Mouse (Mus musculus) brown adipose tissue, adult 24 weeks (tissue): ENCODE data around the gene Gpr132. TPM values are rescaled to one million over a fixed set of nuclear protein-coding genes. Genes with fewer than 3 reads are reported as not detected.
"Not testable (repeated sequence)": the region's sequence is repeated elsewhere in the genome, so short reads cannot be mapped to it uniquely, and the experiment has no call there.

Experiments
- H3K27ac ChIP-seq: fragments of 200-500 bp; replicated peaks from 2 replicates; pipeline ENCODE4 v1.5.1; 2012; ENCODE audit warnings: low read depth, mild to moderate bottlenecking, low read length
- H3K4me1 ChIP-seq: fragments of 200-500 bp; 2 replicates; pipeline ENCODE4 v1.6.1; 2012; ENCODE audit warnings: low read length, mixed read lengths; ENCODE audit not compliant: control insufficient read depth, insufficient read depth, insufficient read length
- H3K4me3 ChIP-seq: fragments of 200-500 bp; 2 replicates; pipeline ENCODE4 v1.5.1; 2012; ENCODE audit warnings: low read depth, mild to moderate bottlenecking, low read length, moderate library complexity; ENCODE audit not compliant: insufficient read depth
- polyA plus RNA-seq: library from polyadenylated mRNA; stranded (reverse); fragments of >200 nt; gene quantifications from 2 replicates; pipeline ENCODE4 v1.2.4, GENCODE M21; 2012; ENCODE audit not compliant: missing spikeins, insufficient read depth, insufficient read length

Gene Gpr132
- polyA plus RNA-seq, 1 experiment, result not detected

DNA sequence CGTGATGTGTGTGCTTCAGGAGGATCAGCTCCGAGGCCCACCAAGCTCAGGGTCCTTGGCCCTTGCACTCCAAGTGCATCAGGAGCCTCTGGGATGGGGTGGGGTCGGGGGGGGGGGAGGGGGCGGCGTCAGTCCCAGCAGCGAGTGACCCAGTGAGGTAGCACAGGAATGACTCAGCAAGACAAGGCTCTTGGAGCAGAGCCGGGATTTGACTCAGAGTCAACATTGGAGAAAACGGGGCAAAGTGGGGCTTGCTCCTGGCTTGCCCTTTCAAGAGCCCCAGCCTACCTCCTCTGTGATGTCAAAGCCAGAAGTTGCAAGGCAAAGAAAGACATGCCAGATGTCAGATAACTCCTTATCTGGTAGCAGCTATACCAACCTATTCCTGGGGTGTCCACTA is 16.9 kb downstream of the Gpr132 start:
- H3K4me3 ChIP-seq, result no peak overlapping the region
- H3K4me1 ChIP-seq, result no peaks in the 10 kb centered on the region
- H3K27ac ChIP-seq, result no peak overlapping the region

DNA sequence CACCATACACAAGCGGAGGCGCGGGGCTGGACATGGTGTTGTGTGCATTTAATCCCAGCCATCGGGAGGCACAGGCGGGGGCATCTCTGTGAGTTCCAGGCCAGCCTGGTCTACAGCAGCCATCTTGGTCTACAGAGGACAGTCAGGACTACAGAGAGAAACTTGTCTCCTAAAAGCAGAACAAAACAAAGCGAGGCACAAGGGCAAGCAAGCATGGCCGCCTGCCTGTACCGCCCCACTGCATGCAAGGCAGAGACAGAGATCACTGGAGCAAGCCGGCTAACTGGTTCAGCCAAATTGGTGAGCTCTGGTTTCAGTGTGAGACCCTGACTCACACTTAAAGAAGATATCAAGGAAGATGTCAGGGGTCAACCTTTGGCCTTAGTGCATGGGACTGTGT is 17.7 kb downstream of the Gpr132 start:
- no peak overlapping the region for H3K4me3 ChIP-seq
- H3K27ac ChIP-seq, result no peak overlapping the region
- H3K4me1 ChIP-seq, result no peaks in the 10 kb centered on the region

GRCm38 (mm10) chr12:112849235-112850022 is 18.6 kb downstream of the Gpr132 start:
- Histone ChIP-seq H3K27ac (no peak overlapping the region), H3K4me1 (no peaks in the 10 kb centered on the region), H3K4me3 (no peak overlapping the region)

GRCm38 (mm10) chr12:112847880-112848279 is 20.1 kb downstream of the Gpr132 start:
- no peak overlapping the region for H3K27ac ChIP-seq
- H3K4me1 ChIP-seq, result no peaks in the 10 kb centered on the region
- H3K4me3 ChIP-seq, result no peak overlapping the region

DNA sequence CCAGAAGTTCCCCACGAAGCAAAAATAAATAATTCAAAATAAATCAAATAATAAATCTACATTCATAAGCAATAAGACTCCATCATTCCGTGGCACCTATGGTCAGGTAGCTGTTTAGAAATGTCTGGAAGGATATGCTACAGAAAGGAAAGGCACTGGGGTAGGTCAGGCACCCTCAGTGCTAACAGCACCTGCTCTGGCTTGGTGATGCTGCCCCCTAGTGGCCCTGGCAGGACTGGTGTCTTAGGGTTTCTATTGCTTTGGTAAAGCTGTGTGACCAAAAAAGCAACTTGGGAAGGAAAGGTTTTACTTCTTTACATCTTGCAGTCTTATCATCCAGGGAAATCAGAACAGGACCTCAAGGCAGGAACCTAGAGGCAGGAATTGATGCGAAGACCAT is 24.2 kb downstream of the Gpr132 start:
- Histone ChIP-seq H3K4me1 (no peaks in the 10 kb centered on the region), H3K27ac (no peak overlapping the region), H3K4me3 (no peak overlapping the region)

GRCm38 (mm10) chr12:112842128-112842527 is 25.9 kb downstream of the Gpr132 start:
- H3K4me1 ChIP-seq, H3K27ac ChIP-seq, H3K4me3 ChIP-seq: not testable (repeated sequence)

DNA sequence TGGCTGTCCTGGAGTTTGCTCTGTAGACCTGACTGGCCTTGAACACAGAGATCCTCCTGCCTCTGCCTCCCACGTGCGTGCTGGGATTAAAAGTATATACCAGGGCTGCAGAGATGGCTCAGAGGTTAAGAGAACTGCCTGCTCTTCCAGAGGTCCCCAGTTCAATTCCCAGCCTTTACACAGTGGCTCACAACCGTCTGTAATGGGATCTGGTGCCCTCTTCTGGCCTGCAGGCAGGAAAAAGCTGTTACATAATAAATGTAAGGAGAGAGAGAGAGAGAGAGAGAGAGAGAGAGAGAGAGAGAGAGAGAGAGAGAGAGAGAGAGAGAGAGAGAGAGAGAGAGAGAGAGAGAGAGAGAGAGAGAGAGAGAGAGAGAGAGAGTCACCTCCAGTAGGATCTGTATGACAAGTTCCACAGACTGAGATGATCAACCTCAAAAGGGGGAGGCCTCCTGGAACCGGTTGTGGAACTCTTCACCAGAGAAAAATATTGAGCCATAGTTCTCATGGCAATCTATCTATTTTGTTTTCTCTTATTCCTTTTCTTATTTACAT is 26.6 kb downstream of the Gpr132 start:
- not testable (repeated sequence) for H3K27ac ChIP-seq, H3K4me1 ChIP-seq, H3K4me3 ChIP-seq

DNA sequence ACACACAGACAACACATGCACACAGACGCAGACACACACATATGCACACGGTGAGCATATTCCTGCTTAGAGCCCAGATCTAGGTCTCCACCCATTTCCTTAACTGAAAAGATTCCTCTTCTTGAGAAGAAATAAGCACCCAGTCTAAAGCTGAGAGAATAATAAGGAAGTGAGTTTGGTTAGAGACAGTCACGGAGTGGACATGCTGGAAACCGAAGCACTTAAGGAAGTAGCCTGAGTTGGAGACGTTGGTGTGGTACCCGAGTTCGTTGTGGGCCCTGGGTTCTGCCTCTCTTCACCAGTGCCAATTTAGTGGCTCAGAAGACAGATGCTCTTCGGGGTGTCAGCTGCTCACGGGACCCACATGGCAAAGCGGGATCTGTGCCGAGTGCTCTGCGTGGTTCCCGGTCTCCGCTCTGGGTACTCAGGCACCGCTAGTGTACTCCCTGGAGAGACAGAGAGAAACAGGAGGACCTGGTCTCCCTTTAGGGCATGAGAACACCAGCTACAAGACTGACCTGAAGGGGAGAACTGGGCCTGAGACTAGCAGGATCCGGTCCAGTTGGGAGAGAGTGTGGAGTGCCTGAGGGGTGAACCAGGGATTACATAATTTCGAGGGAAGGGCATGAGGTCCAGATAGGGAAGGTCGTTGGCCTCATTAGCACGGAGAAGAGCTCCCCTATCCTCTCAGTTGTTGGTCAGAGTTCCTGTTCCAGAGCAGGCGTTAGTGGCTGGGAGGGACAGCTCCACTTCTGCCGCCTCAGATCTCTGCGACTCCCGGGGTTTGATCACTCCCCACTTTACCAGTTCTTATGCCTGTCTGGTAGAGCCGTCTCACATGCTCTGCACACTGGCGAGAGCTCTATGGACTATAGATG is 27.6 kb downstream of the Gpr132 start:
- Histone ChIP-seq H3K27ac (peak overlapping the region; percentile 48), H3K4me3 (no peak overlapping the region), H3K4me1 (no peaks in the 10 kb centered on the region)

- Histone ChIP-seq H3K4me3 (no peak overlapping the region), H3K27ac (no peak overlapping the region), H3K4me1 (no peaks in the 10 kb centered on the region)
Observed at GRCm38 (mm10) chr12:112835046-112835445, 33.0 kb downstream of the Gpr132 start.

DNA sequence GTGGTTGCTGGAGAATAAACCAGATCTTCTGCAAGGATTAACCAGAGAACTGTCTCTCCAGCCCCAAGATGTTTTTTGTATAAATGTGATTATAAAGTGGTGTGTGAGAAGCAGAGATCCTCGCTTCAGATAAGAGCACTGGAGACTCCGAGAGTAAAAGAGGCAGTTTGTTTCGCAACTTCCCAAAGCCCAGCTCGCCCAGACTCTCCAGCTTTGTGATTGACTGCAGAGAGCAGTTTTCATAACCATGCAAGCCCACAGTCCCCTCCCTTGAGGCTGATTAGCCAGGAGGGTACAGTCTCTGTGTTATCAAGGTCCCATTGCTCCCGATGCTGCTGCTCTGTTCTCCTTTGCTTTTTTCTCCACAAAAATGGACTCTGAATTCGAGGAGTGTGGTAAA is 34.5 kb downstream of the Gpr132 start:
- Histone ChIP-seq H3K4me1 (no peaks in the 10 kb centered on the region), H3K27ac (no peak overlapping the region), H3K4me3 (no peak overlapping the region)

GRCm38 (mm10) chr12:112832411-112832810 is 35.6 kb downstream of the Gpr132 start:
- Histone ChIP-seq H3K4me1 (peaks cover 9% of the 10 kb centered on the region; the same call in 1 of the 2 replicates), H3K4me3 (no peak overlapping the region), H3K27ac (no peak overlapping the region)

DNA sequence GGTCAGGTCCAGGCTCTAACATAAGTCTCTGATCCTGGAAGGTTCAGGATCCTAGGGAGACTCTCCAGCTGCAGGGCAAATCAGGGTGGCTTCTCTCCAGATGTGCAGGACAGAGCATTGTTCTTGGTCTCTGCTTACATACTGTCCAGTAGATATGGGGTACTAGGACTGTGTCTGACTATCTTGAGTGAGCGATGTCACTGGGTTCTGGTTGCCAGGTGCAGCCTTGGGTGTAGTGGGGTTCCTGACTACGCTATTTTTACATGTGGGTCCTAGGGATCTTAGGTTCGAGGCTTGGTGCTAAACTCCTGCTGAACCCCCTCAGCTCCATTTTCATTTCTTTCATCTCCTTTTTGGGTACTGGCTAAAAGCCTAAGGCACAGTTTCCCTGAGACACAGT is 37.5 kb downstream of the Gpr132 start:
- H3K4me1 ChIP-seq, result peaks cover 9% of the 10 kb centered on the region; the same call in 1 of the 2 replicates
- peak overlapping the region; percentile 89; the same call in 1 of the 2 replicates for H3K4me3 ChIP-seq
- no peak overlapping the region for H3K27ac ChIP-seq

DNA sequence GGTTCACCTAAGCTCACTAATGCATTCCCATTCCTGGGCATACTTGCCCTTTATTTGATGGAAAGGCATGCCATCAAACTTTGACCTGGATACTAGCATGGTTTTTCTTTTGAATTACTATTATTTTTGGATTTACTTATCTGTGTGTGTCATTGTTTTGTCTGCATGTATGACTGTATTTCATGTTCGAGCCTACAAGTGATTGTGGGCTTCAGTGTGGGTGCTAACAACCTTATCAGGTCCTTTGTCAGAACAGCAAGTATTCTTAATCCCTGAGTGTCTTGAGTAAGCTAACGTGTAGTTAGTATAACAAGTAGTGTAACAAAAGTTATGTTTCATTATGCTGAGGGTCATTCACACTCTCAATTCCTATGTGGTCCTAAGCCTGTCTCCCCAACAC is 37.9 kb downstream of the Gpr132 start:
- peaks cover 9% of the 10 kb centered on the region; the same call in 1 of the 2 replicates for H3K4me1 ChIP-seq
- no peak overlapping the region for H3K27ac ChIP-seq
- peak overlapping the region; percentile 89 for H3K4me3 ChIP-seq

DNA sequence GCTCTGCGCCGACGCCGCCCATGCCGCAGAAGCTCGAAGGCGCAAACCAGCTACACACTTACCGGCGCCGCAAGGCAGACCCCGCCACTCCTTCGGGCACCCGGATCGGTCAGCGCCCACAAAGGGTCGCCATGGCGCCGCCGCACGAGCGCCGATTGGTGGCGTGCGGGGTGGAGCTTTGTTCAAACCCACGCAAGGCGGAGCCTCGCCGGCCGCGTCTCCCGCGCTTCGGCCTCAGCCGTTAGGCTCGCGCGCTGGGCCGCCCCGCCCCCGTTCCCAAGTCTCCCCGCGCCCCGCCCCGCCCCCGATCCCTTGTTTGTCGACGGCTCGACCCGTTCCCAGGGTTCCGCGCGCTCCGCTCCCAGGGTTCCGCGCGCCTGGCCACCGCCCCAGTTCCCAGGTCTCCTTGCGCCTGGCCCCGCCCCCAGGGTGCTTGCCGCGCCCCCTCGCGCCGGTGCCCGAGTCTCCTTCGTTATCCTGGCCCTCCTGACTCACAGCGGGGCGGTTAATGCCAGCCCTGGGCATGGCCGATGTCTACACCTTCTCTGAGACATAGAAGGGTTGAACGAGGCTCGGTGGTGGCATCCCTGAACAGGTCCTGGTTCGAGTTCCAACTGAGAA is 38.7 kb downstream of the Gpr132 start, which contains the start of gene Cdca4:
TSS of gene Cdca4 (minus strand) at position 180 of the 621 bp plus-strand sequence.
- Histone ChIP-seq H3K27ac (peak within 1 kb of the TSS; percentile 72), H3K4me1 (peaks cover 9% of the 10 kb centered on the region; the same call in 1 of the 2 replicates), H3K4me3 (peak within 1 kb of the TSS; percentile 97)
